16 mouse cellular contexts compared by ENCODE assay signal in genomic region chr2:70764734-70765133, GRCm38 (mm10).
DNase-seq lines count a peak whose midpoint lies in the region; ATAC-seq and TF ChIP-seq lines count a peak whose summit lies in the region.
"Had no signal": no experiment of that assay in that cellular context is flagged by ENCODE, and none has a peak within 500 bp of the region (broad histone marks: within the 10 kb centered on the region; RNA-seq: fewer than 3 reads in every experiment).

No protein-coding gene starts in this region.

- no peaks in the 10 kb centered on the region for H3K9me3 ChIP-seq in kidney, embryonic 16.5 days (ENCODE audit: low read length)
- H3K9me3 ChIP-seq in forebrain, embryonic 12.5 days, result no peaks in the 10 kb centered on the region
- H3K9me3 ChIP-seq: forebrain, embryonic 13.5 days had no signal

- H3K4me1 ChIP-seq in kidney, embryonic 16.5 days (ENCODE audit: insufficient read depth, low read length), result no peaks in the 10 kb centered on the region
- no peaks in the 10 kb centered on the region for H3K4me1 ChIP-seq in forebrain, embryonic 12.5 days
- H3K4me1 ChIP-seq: forebrain, embryonic 13.5 days had no signal

- 0 out of 2 replicates have a peak, but pooled peaks cover 2% of the 10 kb centered on the region for H3K36me3 ChIP-seq in kidney, embryonic 16.5 days (ENCODE audit: insufficient read depth, low read length)
- H3K36me3 ChIP-seq in C2C12 (ENCODE audit: control insufficient read depth, insufficient read depth), result peaks cover 10% of the 10 kb centered on the region
- no peaks in the 10 kb centered on the region for H3K36me3 ChIP-seq in forebrain, embryonic 12.5 days (replicated peaks)

- peaks cover 3% of the 10 kb centered on the region for H3K79me3 ChIP-seq in C2C12 (ENCODE audit: low read depth)

- peaks cover 42% of the 10 kb centered on the region for H3K79me2 ChIP-seq in C2C12 (ENCODE audit: control insufficient read depth, insufficient read depth)

- no peak for TF ChIP-seq CTCF in C2C12 (IDR thresholded peaks at IDR 0.05; ENCODE audit: control insufficient read depth, insufficient read depth, insufficient read length)

- WGBS in kidney, embryonic 16.5 days, result 70% methylated on average over 7 of the region's 7 CpGs
- 89% methylated on average over 7 of the region's 7 CpGs for WGBS in forebrain, embryonic 12.5 days

- no peak overlapping the region for H3K4me3 ChIP-seq in kidney, embryonic 16.5 days (ENCODE audit: low read length)
- no peak overlapping the region for H3K4me3 ChIP-seq in C2C12 (ENCODE audit: insufficient read depth, poor library complexity, severe bottlenecking)
- no peak overlapping the region for H3K4me3 ChIP-seq in forebrain, embryonic 12.5 days (replicated peaks)
- H3K4me3 ChIP-seq: forebrain, embryonic 13.5 days had no signal

- no peaks in the 10 kb centered on the region for H3K27me3 ChIP-seq in kidney, embryonic 16.5 days (ENCODE audit: insufficient read depth, low read length)
- H3K27me3 ChIP-seq in C2C12 (ENCODE audit: control insufficient read depth, insufficient read depth, insufficient read length), result no peaks in the 10 kb centered on the region
- no peaks in the 10 kb centered on the region for H3K27me3 ChIP-seq in forebrain, embryonic 12.5 days
- H3K27me3 ChIP-seq: forebrain, embryonic 13.5 days had no signal

- no peak overlapping the region for H3K9ac ChIP-seq in kidney, embryonic 16.5 days (replicated peaks; ENCODE audit: low read length)
- no peak overlapping the region for H3K9ac ChIP-seq in forebrain, embryonic 12.5 days
- H3K9ac ChIP-seq: forebrain, embryonic 13.5 days had no signal

- ATAC-seq in kidney, embryonic 16.5 days (ENCODE audit: low FRiP score, low TSS enrichment), result no peak
- ATAC-seq in forebrain, embryonic 12.5 days (ENCODE audit: low FRiP score), result no peak
- ATAC-seq: forebrain, embryonic 13.5 days had no signal

- H3ac ChIP-seq in C2C12 (ENCODE audit: control insufficient read depth, insufficient read length, low read depth), result no peak overlapping the region

- DNase-seq in adrenal gland, postnatal 36 days, result peak; percentile 8 to 21
- DNase-seq in adrenal gland, postnatal 4 days (ENCODE audit: low spot score in 2 of 2), result no peak
- DNase-seq in kidney, adult 9 months, result peak; percentile 29
- DNase-seq in lung, postnatal 25 days (ENCODE audit: low spot score), result peak; percentile 12
- DNase-seq: cerebellum, adult 11 months; cerebellum, postnatal 36 days; layer of hippocampus, postnatal 36 days; left cerebral cortex, postnatal 4 days; midbrain, embryonic 14.5 days; thymus, postnatal 14 days had no signal

- no peak overlapping the region for H3K4me2 ChIP-seq in kidney, embryonic 16.5 days (replicated peaks; ENCODE audit: low read depth, low read length)
- H3K4me2 ChIP-seq in forebrain, embryonic 12.5 days, result no peak overlapping the region
- H3K4me2 ChIP-seq: forebrain, embryonic 13.5 days; liver, embryonic 11.5 days had no signal

- no peak overlapping the region for H3K27ac ChIP-seq in kidney, embryonic 16.5 days (ENCODE audit: low read length)
- no peak overlapping the region for H3K27ac ChIP-seq in forebrain, embryonic 12.5 days
- H3K27ac ChIP-seq: forebrain, embryonic 13.5 days; stomach, postnatal 0 days had no signal

TF ChIP-seq in C2C12, 6 proteins besides CTCF, POLR2A, EP300 and RAD21:
- TF ChIP-seq FOSL1 (IDR thresholded peaks at IDR 0.05; ENCODE audit: insufficient read depth, low read length, poor library complexity, severe bottlenecking), result no peak
- peak; percentile 70 for TF ChIP-seq CEBPB (IDR thresholded peaks at IDR 0.05; ENCODE audit: low read depth)
TF ChIP-seq in C2C12: peak in this region for 1.

Comparison
In these comparisons a context has a peak if more than half of its experiments do, and no peak if none do; other contexts are left out.
1. DNase-seq: peak in adrenal gland, postnatal 36 days (2 of 2), kidney, adult 9 months (single experiment) and lung, postnatal 25 days (single experiment); none in adrenal gland, postnatal 4 days (0 of 2).